Mouse (Mus musculus) embryo, embryonic 10.5 days (tissue): ENCODE measurements around the gene Camta1.

Experiments used
- DNase-seq: peaks from one replicate; pipeline ENCODE4 v3.0.0-alpha.2; 2015; ENCODE audit warnings: low spot score

Camta1 gene

DNA sequence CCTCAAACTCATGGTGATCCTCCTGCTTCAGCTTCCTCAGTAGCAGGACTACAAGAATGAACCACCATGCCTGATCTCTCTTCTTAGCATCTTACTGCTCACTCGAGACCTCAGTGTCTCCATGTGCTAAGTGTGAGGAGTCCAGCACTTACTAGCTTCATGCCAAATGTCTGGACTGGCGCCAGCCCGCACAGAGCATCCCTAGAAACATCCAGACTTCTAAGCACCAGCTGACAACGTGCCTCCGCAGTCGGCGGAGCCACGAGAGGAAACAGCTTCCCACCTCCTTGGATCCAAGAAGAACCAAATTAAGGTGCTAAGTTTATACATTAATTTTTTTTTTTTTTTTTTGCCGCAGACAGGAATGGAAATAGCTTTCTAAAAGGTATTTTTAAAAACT, 661.4 kb downstream of the Camta1 start:
- DNase-seq, result no peak

GRCm38 (mm10) chr4:151195126-151195525, 666.5 kb downstream of the Camta1 start:
- no peak for DNase-seq

GRCm38 (mm10) chr4:151194715-151195097, 667.0 kb downstream of the Camta1 start:
- DNase-seq, result no peak

DNA sequence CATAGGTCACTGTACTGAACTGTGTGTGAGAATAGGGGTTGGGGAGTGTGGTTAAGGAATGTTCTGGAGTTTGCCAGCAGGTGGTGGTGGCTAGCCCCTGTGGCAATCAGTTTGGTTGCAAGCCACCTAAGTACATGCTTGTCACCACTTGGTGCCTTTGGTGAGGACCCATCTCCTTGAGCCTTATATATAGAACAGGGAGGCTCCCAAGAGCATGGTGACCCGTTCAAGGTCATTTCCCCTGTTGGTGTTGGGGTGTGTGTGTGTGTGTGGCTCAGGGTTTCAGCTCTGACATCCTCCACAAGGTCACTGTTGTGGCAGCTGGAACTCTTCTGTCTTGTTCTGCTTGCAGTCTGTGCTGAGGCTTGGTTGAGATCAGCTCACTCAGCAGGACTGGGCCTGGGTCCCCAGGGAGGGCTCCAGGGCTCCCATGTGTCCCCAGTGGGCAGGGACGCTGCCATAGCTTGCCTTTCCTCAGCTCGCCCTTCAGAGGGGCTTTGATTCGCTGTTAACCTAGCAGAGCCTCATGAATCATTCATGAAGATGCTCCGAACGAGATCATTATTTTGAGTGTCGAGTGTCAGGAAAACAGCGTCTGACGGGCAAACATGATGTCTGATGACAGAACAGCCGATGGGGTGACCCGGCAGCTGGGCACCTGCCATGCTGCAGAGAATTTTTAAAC, 667.5 kb downstream of the Camta1 start:
- DNase-seq, result peak; percentile 30

DNA sequence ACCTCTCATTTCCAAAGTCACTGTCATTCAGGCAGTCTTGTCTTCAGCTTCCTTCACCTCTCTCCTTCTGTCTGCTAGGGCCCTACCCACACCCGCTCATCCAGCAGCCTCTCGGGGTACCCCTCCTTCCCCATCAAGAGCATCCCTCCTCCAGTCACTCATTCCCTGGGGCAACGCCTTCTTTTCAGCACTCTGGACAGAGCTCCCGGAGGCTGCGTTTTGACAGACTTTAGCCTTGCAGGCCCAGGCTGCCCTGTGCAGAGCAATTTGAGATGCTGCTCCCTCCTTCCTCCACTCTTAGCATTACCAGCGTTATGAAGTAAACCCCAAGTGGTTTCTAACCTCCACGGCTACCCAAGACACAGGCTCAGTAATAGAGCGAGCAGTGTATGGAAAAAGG, 675.2 kb downstream of the Camta1 start:
- DNase-seq, result peak; percentile 88

DNA sequence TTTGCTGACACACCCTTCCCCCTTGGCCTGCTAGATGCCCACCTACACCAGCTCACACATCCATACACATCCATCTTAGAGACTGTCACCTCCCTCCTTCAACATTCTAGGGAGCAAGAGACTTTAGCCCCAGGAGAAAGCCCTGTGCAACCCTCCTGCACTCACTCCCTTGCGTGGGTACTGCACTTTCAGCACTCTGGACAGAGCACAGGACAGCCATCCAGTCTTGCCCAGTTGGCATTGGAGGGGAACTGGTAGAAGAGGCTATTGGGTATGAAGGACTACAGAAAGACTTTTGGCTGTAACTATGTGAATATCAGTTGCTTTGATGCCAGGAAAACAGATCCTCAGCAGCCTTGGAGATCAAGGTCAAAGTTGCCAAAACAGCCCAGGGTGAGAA, 675.9 kb downstream of the Camta1 start:
- DNase-seq, result peak; percentile 57

DNA sequence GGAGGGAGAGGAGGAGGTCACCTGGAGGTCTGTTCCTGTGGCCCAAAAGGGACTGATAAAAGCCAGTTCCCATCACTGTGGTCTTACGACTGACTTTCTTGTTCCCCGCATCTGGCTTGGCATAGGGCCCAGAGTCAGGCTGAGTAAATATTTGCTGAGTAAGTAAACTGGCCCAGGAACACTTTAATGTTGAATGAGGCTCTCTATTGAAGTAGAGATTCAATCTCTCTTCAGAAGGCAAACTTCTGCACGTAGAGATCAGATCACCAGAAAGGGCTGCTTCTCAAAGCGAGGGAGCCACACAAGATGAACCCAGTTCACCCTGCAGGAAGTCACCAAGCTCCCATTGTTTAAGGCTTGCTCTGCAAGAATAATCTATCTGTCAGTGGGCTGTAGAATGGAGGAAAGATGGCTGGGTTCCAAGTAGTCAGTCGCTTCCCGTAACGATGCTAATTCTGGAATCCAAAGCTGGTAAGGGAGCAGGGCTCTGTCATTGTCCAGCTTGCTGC, 681.2 kb downstream of the Camta1 start:
- no peak for DNase-seq

DNA sequence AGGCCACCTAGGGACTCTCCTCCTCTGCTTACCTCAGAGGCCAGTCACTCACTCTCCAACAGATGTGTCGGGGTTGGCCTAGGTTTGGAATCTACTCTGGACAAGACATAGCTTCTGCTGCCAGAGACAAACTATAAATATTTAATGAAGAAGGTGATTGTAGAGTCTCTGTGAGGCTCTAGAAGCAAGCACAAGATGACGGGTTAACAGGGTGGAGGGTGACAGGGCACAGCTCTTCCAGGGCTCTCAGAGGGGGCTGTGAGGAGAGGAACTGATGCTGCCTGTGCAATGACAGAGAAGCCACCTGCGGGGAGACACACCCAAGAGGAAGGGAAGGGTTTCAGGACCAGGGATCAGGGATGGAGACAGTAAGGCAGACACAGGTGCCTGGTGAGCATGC, 682.0 kb downstream of the Camta1 start:
- no peak for DNase-seq

GRCm38 (mm10) chr4:151178970-151179378, 682.7 kb downstream of the Camta1 start:
- DNase-seq, result no peak

GRCm38 (mm10) chr4:151172526-151172925, 689.1 kb downstream of the Camta1 start:
- no peak for DNase-seq

GRCm38 (mm10) chr4:151171117-151171516, 690.6 kb downstream of the Camta1 start:
- DNase-seq, result no peak

DNA sequence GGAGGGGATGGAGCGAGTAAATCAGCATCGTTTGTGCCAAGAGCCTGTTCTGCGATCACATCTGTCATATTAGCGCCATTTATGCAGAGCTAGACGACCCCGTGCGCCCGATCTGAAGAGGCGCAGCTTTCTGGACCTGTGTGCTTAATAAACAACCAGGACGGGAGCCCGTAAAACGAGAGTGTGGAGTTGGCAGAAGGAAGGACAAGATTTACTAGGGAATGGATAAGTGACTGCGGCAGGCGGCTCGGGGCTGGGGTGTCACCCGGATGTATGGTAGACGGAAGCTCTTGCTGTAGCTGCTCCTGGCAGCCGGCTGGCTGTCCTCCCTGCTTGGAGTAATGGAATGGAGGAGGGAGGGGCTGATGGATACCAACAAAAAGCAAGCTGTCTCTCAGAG, 691.0 kb downstream of the Camta1 start:
- DNase-seq, result no peak

DNA sequence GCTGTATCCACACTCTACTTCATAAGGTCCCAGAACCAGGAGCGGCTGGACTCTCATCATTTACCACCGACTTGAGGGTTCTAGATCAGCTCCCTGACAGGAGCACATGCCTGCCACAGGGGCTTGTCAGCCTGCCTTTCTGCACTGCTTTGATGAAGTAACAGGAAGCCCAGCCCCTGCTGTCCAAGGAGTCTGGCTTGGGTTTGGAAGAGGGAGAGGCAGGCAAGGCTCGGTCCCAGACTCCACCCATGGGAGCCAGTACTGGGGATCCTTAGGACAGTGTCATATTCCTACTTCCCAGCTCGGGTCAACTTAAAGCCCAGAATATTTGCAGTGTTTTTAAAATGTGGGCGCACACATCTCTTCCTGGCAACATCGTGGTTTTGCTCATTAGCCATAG, 694.7 kb downstream of the Camta1 start:
- no peak for DNase-seq

DNA sequence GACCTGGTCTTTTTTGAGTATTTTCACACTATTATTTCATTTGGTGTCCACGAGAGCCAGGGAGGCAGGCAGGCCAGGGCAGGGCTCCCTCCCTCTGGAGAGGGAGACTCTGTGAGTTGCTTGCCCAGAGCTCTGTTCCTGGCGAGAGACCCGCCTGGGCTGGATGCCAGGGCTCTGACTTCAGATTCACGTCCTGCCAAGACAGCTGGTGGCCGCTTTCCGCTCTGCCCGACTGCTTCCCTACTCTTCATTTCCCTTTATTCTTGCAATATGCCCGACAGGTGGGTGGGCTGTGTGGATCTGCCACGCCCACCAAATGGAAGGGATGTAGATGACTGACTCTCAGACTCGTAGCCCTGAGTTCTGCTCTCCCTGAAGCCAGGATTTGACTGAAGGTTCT, 696.1 kb downstream of the Camta1 start:
- DNase-seq, result no peak

- no peak for DNase-seq
Measured at GRCm38 (mm10) chr4:151164309-151164708, 697.4 kb downstream of the Camta1 start.

- peak; percentile 53 for DNase-seq
Measured at GRCm38 (mm10) chr4:151161869-151162268, 699.8 kb downstream of the Camta1 start.

DNA sequence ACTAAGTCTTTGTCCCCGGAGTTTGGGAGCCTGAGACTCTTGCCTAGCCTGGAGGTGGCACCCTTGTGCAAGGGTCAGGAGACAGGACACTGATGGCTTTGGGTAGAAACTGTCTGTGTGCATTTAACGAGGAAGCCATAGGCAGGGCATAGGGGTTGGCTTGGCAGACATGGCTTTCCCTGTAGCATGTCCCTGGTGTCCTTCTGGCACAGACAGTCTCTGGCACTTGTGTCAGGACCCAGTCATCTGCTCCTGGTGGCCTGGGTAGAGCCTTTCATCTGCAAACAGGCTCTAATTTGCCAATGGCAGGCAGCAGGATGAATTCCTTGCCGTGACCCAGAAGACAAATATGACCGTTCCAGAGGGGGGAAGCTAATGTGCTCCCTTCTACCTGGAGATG, 700.7 kb downstream of the Camta1 start:
- DNase-seq, result no peak

GRCm38 (mm10) chr4:151160476-151160875, 701.2 kb downstream of the Camta1 start:
- DNase-seq, result no peak

GRCm38 (mm10) chr4:151158250-151158649, 703.4 kb downstream of the Camta1 start:
- no peak for DNase-seq

- DNase-seq, result peak; percentile 86
Measured at GRCm38 (mm10) chr4:151156904-151157303, 704.8 kb downstream of the Camta1 start.

- DNase-seq, result no peak
Measured at GRCm38 (mm10) chr4:151155587-151155986, 706.1 kb downstream of the Camta1 start.

GRCm38 (mm10) chr4:151154306-151154705, 707.4 kb downstream of the Camta1 start:
- peak; percentile 75 for DNase-seq

- no peak for DNase-seq
Measured at GRCm38 (mm10) chr4:151152010-151152409, 709.7 kb downstream of the Camta1 start.

GRCm38 (mm10) chr4:151150842-151151241, 710.8 kb downstream of the Camta1 start:
- DNase-seq, result no peak
